Mouse (Mus musculus): ENCODE results near the gene 1700021F05Rik. TPM values are rescaled to one million over a fixed set of nuclear protein-coding genes. Genes with fewer than 3 reads are reported as not detected.
A peak's percentile ranks its signal among the peaks of the same experiment; 100 is the strongest.

1700021F05Rik gene
- polyA plus RNA-seq, 1 experiment from 2014 or later, result 52.1 TPM

- no peak overlapping the region for H3K27ac ChIP-seq
- no peak overlapping the region for H3K4me2 ChIP-seq
- no peak overlapping the region for H3K4me3 ChIP-seq
- H3K9me3 ChIP-seq, result no peaks in the 10 kb centered on the region
- no peak overlapping the region for H3K9ac ChIP-seq
- no peak for ATAC-seq (ENCODE audit: borderline replicate concordance, extremely low read depth, low FRiP score, low TSS enrichment)
- 60% methylated on average over 1 of the region's 1 CpGs for WGBS
- no peaks in the 10 kb centered on the region for H3K27me3 ChIP-seq
- H3K4me1 ChIP-seq, result no peaks in the 10 kb centered on the region
- H3K36me3 ChIP-seq, result peaks cover 10% of the 10 kb centered on the region
Observed at GRCm38 (mm10) chr10:43504291-43504690, 36.5 kb downstream of the 1700021F05Rik start.

- Histone ChIP-seq H3K36me3 (peaks cover 22% of the 10 kb centered on the region), H3K9me3 (no peaks in the 10 kb centered on the region), H3K4me1 (no peaks in the 10 kb centered on the region), H3K4me2 (no peak overlapping the region), H3K27me3 (no peaks in the 10 kb centered on the region), H3K4me3 (no peak overlapping the region), H3K27ac (no peak overlapping the region), H3K9ac (no peak overlapping the region)
- ATAC-seq (ENCODE audit: borderline replicate concordance, extremely low read depth, low FRiP score, low TSS enrichment), result no peak
- WGBS, result 92% methylated on average over 4 of the region's 4 CpGs
Observed at GRCm38 (mm10) chr10:43502599-43502998, 38.2 kb downstream of the 1700021F05Rik start.

- H3K9ac ChIP-seq, result no peak overlapping the region
- 68% methylated on average over 5 of the region's 5 CpGs for WGBS
- H3K4me1 ChIP-seq, result 0 out of 2 replicates have a peak, but pooled peaks cover 5% of the 10 kb centered on the region
- H3K4me3 ChIP-seq, result no peak overlapping the region
- no peak overlapping the region for H3K4me2 ChIP-seq
- H3K27ac ChIP-seq, result no peak overlapping the region
- peaks cover 6% of the 10 kb centered on the region for H3K36me3 ChIP-seq
- H3K27me3 ChIP-seq, result no peaks in the 10 kb centered on the region
- H3K9me3 ChIP-seq, result no peaks in the 10 kb centered on the region
- ATAC-seq (ENCODE audit: borderline replicate concordance, extremely low read depth, low FRiP score, low TSS enrichment), result no peak
Observed at GRCm38 (mm10) chr10:43490846-43491245, 49.9 kb downstream of the 1700021F05Rik start.

DNA sequence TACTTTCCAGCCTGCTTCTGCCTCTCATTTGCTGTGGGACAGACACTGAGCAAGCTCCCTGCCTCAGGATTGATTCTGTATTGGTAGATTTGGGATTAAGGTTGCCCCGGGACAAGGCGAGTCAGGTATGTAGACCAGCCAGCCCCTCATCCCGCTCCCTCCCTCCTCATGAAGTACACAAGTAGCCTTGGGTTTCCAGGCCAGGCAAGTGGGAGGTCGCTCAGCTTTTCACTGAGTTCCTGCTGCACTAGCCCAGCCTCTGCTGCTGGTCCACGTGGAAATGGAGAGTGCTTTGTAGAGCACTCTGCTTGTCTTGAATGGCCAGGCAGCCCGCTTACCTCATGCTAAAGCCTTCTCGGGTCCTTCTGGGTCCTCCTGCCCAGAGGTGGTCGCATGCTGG, 50.8 kb downstream of the 1700021F05Rik start:
- Histone ChIP-seq H3K9ac (no peak overlapping the region), H3K36me3 (no peaks in the 10 kb centered on the region), H3K4me2 (no peak overlapping the region), H3K27ac (0 out of 2 replicates have a peak overlapping the region, but pooled peaks have one; percentile 4), H3K4me1 (0 out of 2 replicates have a peak, but pooled peaks cover 5% of the 10 kb centered on the region), H3K9me3 (no peaks in the 10 kb centered on the region), H3K27me3 (no peaks in the 10 kb centered on the region), H3K4me3 (no peak overlapping the region)
- no peak for ATAC-seq (ENCODE audit: borderline replicate concordance, extremely low read depth, low FRiP score, low TSS enrichment)
- WGBS, result 60% methylated on average over 8 of the region's 8 CpGs

- H3K9ac ChIP-seq, result no peak overlapping the region
- 0 out of 2 replicates have a peak, but pooled peaks cover 5% of the 10 kb centered on the region for H3K4me1 ChIP-seq
- 0 out of 2 replicates have a peak overlapping the region, but pooled peaks have one; percentile 4 for H3K27ac ChIP-seq
- no peaks in the 10 kb centered on the region for H3K27me3 ChIP-seq
- H3K4me2 ChIP-seq, result no peak overlapping the region
- no peaks in the 10 kb centered on the region for H3K9me3 ChIP-seq
- 32% methylated on average over 6 of the region's 6 CpGs for WGBS
- H3K4me3 ChIP-seq, result no peak overlapping the region
- no peak for ATAC-seq (ENCODE audit: borderline replicate concordance, extremely low read depth, low FRiP score, low TSS enrichment)
- H3K36me3 ChIP-seq, result no peaks in the 10 kb centered on the region
Observed at GRCm38 (mm10) chr10:43489550-43489949, 51.2 kb downstream of the 1700021F05Rik start.

DNA sequence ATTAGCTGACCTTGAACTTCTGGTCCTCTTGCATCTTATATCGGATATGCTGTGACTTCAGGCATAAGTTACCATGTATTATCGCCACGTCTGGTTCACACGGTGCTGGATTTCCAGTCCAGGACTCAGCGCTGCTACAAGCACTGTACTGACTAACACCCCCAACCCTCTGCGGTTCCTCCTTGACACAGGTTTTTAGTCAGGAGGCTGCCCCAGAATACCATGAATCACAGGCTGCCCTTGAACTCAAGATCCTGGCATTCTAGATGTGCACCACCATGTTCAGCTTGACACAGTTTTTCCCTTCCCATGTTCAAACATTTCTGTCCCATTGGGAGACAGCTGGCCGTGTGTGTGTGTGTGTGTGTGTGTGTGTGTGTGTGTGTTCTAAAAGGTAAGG, 51.7 kb downstream of the 1700021F05Rik start:
- WGBS, result 77% methylated on average over 7 of the region's 7 CpGs
- Histone ChIP-seq H3K27me3 (no peaks in the 10 kb centered on the region), H3K4me2 (no peak overlapping the region), H3K9me3 (no peaks in the 10 kb centered on the region), H3K36me3 (no peaks in the 10 kb centered on the region), H3K4me1 (0 out of 2 replicates have a peak, but pooled peaks cover 5% of the 10 kb centered on the region), H3K27ac (no peak overlapping the region), H3K4me3 (no peak overlapping the region), H3K9ac (no peak overlapping the region)
- ATAC-seq (ENCODE audit: borderline replicate concordance, extremely low read depth, low FRiP score, low TSS enrichment), result no peak

DNA sequence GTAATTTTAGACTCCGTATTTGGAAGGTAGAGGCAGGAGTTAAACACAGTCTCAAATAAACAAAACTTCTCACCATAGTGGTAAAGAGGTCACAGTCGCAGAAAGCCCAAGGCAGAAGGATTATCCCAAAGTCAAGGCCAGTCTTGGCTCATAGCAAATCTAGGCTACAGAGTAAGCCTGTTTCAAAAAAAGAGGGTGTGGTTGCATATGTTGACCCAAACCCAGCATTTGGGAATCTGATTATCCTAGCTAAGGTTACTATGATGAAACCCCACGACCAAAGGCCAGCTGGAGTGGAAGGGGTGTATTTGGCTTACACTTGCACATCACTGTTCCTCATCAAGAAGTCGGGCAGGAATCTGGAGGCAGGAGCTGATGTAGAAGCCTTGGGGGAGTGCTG, 52.5 kb downstream of the 1700021F05Rik start:
- Histone ChIP-seq H3K27me3 (no peaks in the 10 kb centered on the region), H3K4me3 (no peak overlapping the region), H3K27ac (no peak overlapping the region), H3K4me1 (peaks cover 11% of the 10 kb centered on the region), H3K36me3 (no peaks in the 10 kb centered on the region), H3K4me2 (no peak overlapping the region), H3K9me3 (no peaks in the 10 kb centered on the region), H3K9ac (no peak overlapping the region)
- WGBS, result 66% methylated on average over 4 of the region's 4 CpGs
- no peak for ATAC-seq (ENCODE audit: borderline replicate concordance, extremely low read depth, low FRiP score, low TSS enrichment)

- no peak overlapping the region for H3K4me3 ChIP-seq
- no peak for ATAC-seq (ENCODE audit: borderline replicate concordance, extremely low read depth, low FRiP score, low TSS enrichment)
- H3K36me3 ChIP-seq, result no peaks in the 10 kb centered on the region
- H3K27me3 ChIP-seq, result no peaks in the 10 kb centered on the region
- H3K4me2 ChIP-seq, result no peak overlapping the region
- no peak overlapping the region for H3K27ac ChIP-seq
- no peak overlapping the region for H3K9ac ChIP-seq
- WGBS, result 85% methylated on average over 3 of the region's 3 CpGs
- H3K9me3 ChIP-seq, result no peaks in the 10 kb centered on the region
- H3K4me1 ChIP-seq, result peaks cover 18% of the 10 kb centered on the region
Observed at GRCm38 (mm10) chr10:43487441-43488010, 53.3 kb downstream of the 1700021F05Rik start.

GRCm38 (mm10) chr10:43485751-43486268, 55.0 kb downstream of the 1700021F05Rik start:
- no peak overlapping the region for H3K27ac ChIP-seq
- H3K9me3 ChIP-seq, result no peaks in the 10 kb centered on the region
- peaks cover 26% of the 10 kb centered on the region for H3K4me1 ChIP-seq
- H3K4me2 ChIP-seq, result no peak overlapping the region
- H3K27me3 ChIP-seq, result no peaks in the 10 kb centered on the region
- H3K4me3 ChIP-seq, result no peak overlapping the region
- no peak for ATAC-seq (ENCODE audit: borderline replicate concordance, extremely low read depth, low FRiP score, low TSS enrichment)
- no peak overlapping the region for H3K9ac ChIP-seq
- WGBS, result 83% methylated on average over 6 of the region's 6 CpGs
- H3K36me3 ChIP-seq, result no peaks in the 10 kb centered on the region

- Histone ChIP-seq H3K4me2 (peak overlapping the region; percentile 39), H3K27ac (peak overlapping the region; percentile 59), H3K4me3 (no peak overlapping the region), H3K27me3 (no peaks in the 10 kb centered on the region), H3K9me3 (no peaks in the 10 kb centered on the region), H3K36me3 (no peaks in the 10 kb centered on the region), H3K9ac (peak overlapping the region; percentile 20; the same call in 1 of the 2 replicates), H3K4me1 (peaks cover 28% of the 10 kb centered on the region)
- WGBS, result 19% methylated on average over 9 of the region's 9 CpGs
- ATAC-seq (ENCODE audit: borderline replicate concordance, extremely low read depth, low FRiP score, low TSS enrichment), result no peak
Observed at GRCm38 (mm10) chr10:43483426-43483995, 57.3 kb downstream of the 1700021F05Rik start.

DNA sequence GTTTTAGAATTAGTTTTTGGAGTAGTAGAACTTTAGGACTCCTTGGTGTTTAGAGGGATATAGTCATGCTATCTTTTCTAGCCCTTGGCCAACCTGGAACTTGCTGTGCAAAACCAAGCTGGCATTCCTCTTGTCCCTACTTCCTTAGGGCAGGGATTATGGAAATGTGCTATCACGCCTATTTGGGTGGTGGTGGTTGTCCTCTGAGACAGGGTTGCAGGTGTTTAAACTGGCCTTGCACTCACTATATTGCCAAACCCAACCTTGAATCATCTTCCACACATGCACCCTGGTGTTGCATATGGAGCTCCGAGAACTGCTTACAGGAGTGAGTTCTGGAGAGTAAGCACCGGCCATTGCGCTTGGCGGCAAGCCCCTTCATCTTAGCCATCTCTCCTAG, 58.8 kb downstream of the 1700021F05Rik start:
- peaks cover 37% of the 10 kb centered on the region for H3K4me1 ChIP-seq
- ATAC-seq (ENCODE audit: borderline replicate concordance, extremely low read depth, low FRiP score, low TSS enrichment), result no peak
- H3K27me3 ChIP-seq, result no peaks in the 10 kb centered on the region
- no peak overlapping the region for H3K4me2 ChIP-seq
- no peak overlapping the region for H3K27ac ChIP-seq
- H3K9ac ChIP-seq, result no peak overlapping the region
- 88% methylated on average over 5 of the region's 5 CpGs for WGBS
- H3K4me3 ChIP-seq, result no peak overlapping the region
- no peaks in the 10 kb centered on the region for H3K9me3 ChIP-seq
- H3K36me3 ChIP-seq, result no peaks in the 10 kb centered on the region

DNA sequence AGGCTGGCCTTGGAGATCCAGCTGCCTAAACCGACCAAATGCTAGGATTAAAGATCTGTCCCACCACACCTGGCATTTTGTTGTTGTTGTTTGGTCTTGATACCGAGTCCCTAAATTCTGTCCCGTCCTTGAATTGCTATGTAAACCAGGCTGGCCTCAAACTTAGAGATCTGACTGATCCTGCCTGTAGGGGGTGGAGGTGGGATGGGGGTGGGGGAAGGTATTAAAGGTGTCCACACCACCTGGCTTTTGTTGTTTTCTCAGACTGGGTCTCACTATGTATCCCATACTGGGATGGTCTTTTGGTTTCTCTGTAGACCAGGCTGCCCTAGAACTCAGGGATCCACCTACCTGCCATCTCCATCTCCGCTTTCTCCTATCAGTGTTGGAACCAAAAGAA, 59.6 kb downstream of the 1700021F05Rik start:
- Histone ChIP-seq H3K27ac (no peak overlapping the region), H3K27me3 (no peaks in the 10 kb centered on the region), H3K9me3 (no peaks in the 10 kb centered on the region), H3K9ac (no peak overlapping the region), H3K36me3 (no peaks in the 10 kb centered on the region), H3K4me3 (no peak overlapping the region), H3K4me2 (no peak overlapping the region), H3K4me1 (peaks cover 38% of the 10 kb centered on the region)
- 35% methylated on average over 4 of the region's 4 CpGs for WGBS
- ATAC-seq (ENCODE audit: borderline replicate concordance, extremely low read depth, low FRiP score, low TSS enrichment), result no peak

All from lung, embryonic 15.5 days (tissue).